Mouse (Mus musculus) megakaryocyte, embryonic 14.5 days (primary cell): ENCODE measurements at regions not wholly inside any gene's neighbourhood (a gene's known extent, or its start where the extent isn't known, plus 50 kb on each side); places are given as distances from the start of the nearest gene placed in this dataset.

Experiments used
- FLI1 ChIP-seq: IDR thresholded peaks from 2 replicates; pipeline ENCODE4 v1.6.1; 2012; ENCODE audit warnings: low read length, inconsistent platforms, mixed read lengths
- GATA1 ChIP-seq: IDR thresholded peaks from 3 replicates; pipeline ENCODE4 v1.6.1; 2012; ENCODE audit warnings: mixed read lengths, low read length, inconsistent platforms, borderline replicate concordance

DNA sequence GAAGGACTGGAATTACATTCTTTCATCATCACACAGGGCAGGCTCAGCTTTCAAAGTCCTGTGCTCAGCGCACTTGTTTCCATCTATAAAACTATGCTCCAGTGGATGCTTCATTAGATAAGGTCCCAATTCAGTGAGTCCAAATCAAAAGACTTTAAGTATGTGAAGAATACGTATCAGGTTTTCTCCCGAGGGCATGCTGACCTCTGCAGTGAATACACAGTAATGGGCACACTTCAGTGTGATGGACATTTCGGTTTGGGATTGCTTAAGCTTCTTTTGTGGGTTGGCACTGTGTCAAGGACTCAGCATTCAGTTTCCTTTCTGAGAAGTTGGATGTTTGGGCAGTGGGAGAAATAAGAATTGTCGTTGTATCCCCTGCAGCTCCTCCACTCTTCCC, 278.8 kb upstream of the 4930583I09Rik start:
- TF ChIP-seq GATA1, result no peak
- no peak for TF ChIP-seq FLI1
